24 mouse cellular contexts compared by ENCODE assay signal in genomic region chr15:27774481-27774880, GRCm38 (mm10).
DNase-seq lines count a peak whose midpoint lies in the region; ATAC-seq and TF ChIP-seq lines count a peak whose summit lies in the region.
"Had no signal": no experiment of that assay in that cellular context is flagged by ENCODE, and none has a peak within 500 bp of the region (broad histone marks: within the 10 kb centered on the region; RNA-seq: fewer than 3 reads in every experiment).

No protein-coding gene starts in this region.

- H3K4me1 ChIP-seq in E14TG2a.4 (replicated peaks; ENCODE audit: low read depth, low read length), result peaks cover 7% of the 10 kb centered on the region; the same call in 1 of the 2 replicates
- peaks cover 77% of the 10 kb centered on the region for H3K4me1 ChIP-seq in limb, embryonic 11.5 days (ENCODE audit: control insufficient read depth, insufficient read depth, low read length)
- H3K4me1 ChIP-seq in intestine, embryonic 15.5 days (replicated peaks), result peaks cover 35% of the 10 kb centered on the region

- no peak overlapping the region for H3K4me2 ChIP-seq in limb, embryonic 11.5 days (ENCODE audit: low read depth, severe bottlenecking)
- no peak overlapping the region for H3K4me2 ChIP-seq in intestine, embryonic 15.5 days (replicated peaks)
- H3K4me2 ChIP-seq: embryonic facial prominence, embryonic 13.5 days; embryonic facial prominence, embryonic 15.5 days; forebrain, embryonic 13.5 days; forebrain, embryonic 15.5 days had no signal

- H3K4me3 ChIP-seq in layer of hippocampus, adult 2 months, result no peak overlapping the region
- H3K4me3 ChIP-seq in E14TG2a.4 (replicated peaks; ENCODE audit: low read length), result peak overlapping the region; percentile 57; the same call in 1 of the 2 replicates
- no peak overlapping the region for H3K4me3 ChIP-seq in limb, embryonic 11.5 days (ENCODE audit: low read depth, low read length)
- H3K4me3 ChIP-seq in intestine, embryonic 15.5 days (replicated peaks), result no peak overlapping the region
- H3K4me3 ChIP-seq: embryonic facial prominence, embryonic 13.5 days; embryonic facial prominence, embryonic 15.5 days; erythroblast, embryonic 14.5 days; forebrain, embryonic 13.5 days; forebrain, embryonic 15.5 days had no signal

- DNase-seq in layer of hippocampus, adult 2 months (ENCODE audit: low spot score in 2 of 2), result no peak
- no peak for DNase-seq in layer of hippocampus, postnatal 14 days (ENCODE audit: low spot score in 2 of 2)
- peak; percentile 33 for DNase-seq in gonadal fat pad, adult 2 months (ENCODE audit: low read depth)
- DNase-seq in limb, embryonic 11.5 days (ENCODE audit: low spot score), result no peak
- DNase-seq in frontal cortex, adult 2 months (ENCODE audit: extremely low spot score in 1 of 2, low spot score in 1 of 2), result no peak
- DNase-seq in testis, postnatal 14 days (ENCODE audit: low spot score), result no peak
- DNase-seq: adrenal gland, adult 2 months; adrenal gland, postnatal 10 days; adrenal gland, postnatal 25 days; cerebellum, adult 11 months; cerebellum, adult 18-20 months; cerebellum, adult 8-10 months; cerebellum, adult 9-11 months; cerebellum, postnatal 14 days; cerebellum, postnatal 36 days; embryo, embryonic 11 days; forebrain, postnatal 0 days had no signal

- H3K27me3 ChIP-seq in E14TG2a.4 (ENCODE audit: insufficient read depth, low read length), result peaks cover 17% of the 10 kb centered on the region
- no peaks in the 10 kb centered on the region for H3K27me3 ChIP-seq in limb, embryonic 11.5 days (ENCODE audit: control insufficient read depth, insufficient read depth, low read length)
- no peaks in the 10 kb centered on the region for H3K27me3 ChIP-seq in intestine, embryonic 15.5 days (replicated peaks)
- H3K27me3 ChIP-seq: embryonic facial prominence, embryonic 13.5 days; embryonic facial prominence, embryonic 15.5 days; forebrain, embryonic 13.5 days; forebrain, embryonic 15.5 days had no signal

- no peak for TF ChIP-seq CTCF in layer of hippocampus, adult 2 months (conservative IDR thresholded peaks at IDR 0.05)
- no peak for TF ChIP-seq CTCF in E14TG2a.4 (conservative IDR thresholded peaks at IDR 0.05; ENCODE audit: low read length)

- peak overlapping the region; percentile 56; the same call in 1 of the 2 replicates for H3K27ac ChIP-seq in layer of hippocampus, adult 2 months
- no peak overlapping the region for H3K27ac ChIP-seq in limb, embryonic 11.5 days (replicated peaks; ENCODE audit: low read depth, low read length)
- H3K27ac ChIP-seq in intestine, embryonic 15.5 days, result no peak overlapping the region
- H3K27ac ChIP-seq: embryonic facial prominence, embryonic 15.5 days; forebrain, embryonic 13.5 days; forebrain, embryonic 15.5 days had no signal

- peaks cover 12% of the 10 kb centered on the region for H3K9me3 ChIP-seq in E14TG2a.4 (ENCODE audit: low read length)
- no peaks in the 10 kb centered on the region for H3K9me3 ChIP-seq in limb, embryonic 11.5 days (ENCODE audit: control insufficient read depth, low read length)
- no peaks in the 10 kb centered on the region for H3K9me3 ChIP-seq in intestine, embryonic 15.5 days
- H3K9me3 ChIP-seq: embryonic facial prominence, embryonic 13.5 days; embryonic facial prominence, embryonic 15.5 days; forebrain, embryonic 13.5 days; forebrain, embryonic 15.5 days had no signal

- ATAC-seq in limb, embryonic 11.5 days (ENCODE audit: insufficient number of reproducible peaks, low FRiP score, low TSS enrichment, low read depth), result no peak
- no peak for ATAC-seq in intestine, embryonic 15.5 days
- ATAC-seq: forebrain, embryonic 13.5 days; forebrain, embryonic 15.5 days; forebrain, postnatal 0 days had no signal

- H3K36me3 ChIP-seq in E14TG2a.4 (ENCODE audit: insufficient read depth, low read length), result no peaks in the 10 kb centered on the region
- peaks cover 10% of the 10 kb centered on the region for H3K36me3 ChIP-seq in limb, embryonic 11.5 days (ENCODE audit: control insufficient read depth, insufficient read depth, low read length)
- H3K36me3 ChIP-seq in intestine, embryonic 15.5 days, result peaks cover 12% of the 10 kb centered on the region

- 24% methylated on average over 7 of the region's 7 CpGs for WGBS in limb, embryonic 11.5 days
- WGBS in intestine, embryonic 15.5 days, result 43% methylated on average over 7 of the region's 7 CpGs

- 0 out of 2 replicates have a peak overlapping the region, but pooled peaks have one; percentile 12 for H3K9ac ChIP-seq in limb, embryonic 11.5 days (ENCODE audit: low read length)
- H3K9ac ChIP-seq in intestine, embryonic 15.5 days, result no peak overlapping the region
- H3K9ac ChIP-seq: embryonic facial prominence, embryonic 13.5 days; embryonic facial prominence, embryonic 15.5 days; forebrain, embryonic 13.5 days; forebrain, embryonic 15.5 days; forebrain, postnatal 0 days had no signal
